Comparison of ENCODE assay signal across 7 mouse cellular contexts in genomic region chr9:57467896-57468549, GRCm38 (mm10). TPM values are rescaled to one million over a fixed set of nuclear protein-coding genes. Genes with fewer than 3 reads are reported as not detected.
DNase-seq lines count a peak whose midpoint lies in the region; ATAC-seq lines count a peak whose summit lies in the region.

Scamp5 (minus strand) TSS chr9:57468060.

- peak; percentile 89 for ATAC-seq in embryonic facial prominence, embryonic 13.5 days (ENCODE audit: insufficient number of reproducible peaks, insufficient read depth, low FRiP score, low TSS enrichment, low read depth)
- peak; percentile 87 for ATAC-seq in limb, embryonic 12.5 days (ENCODE audit: insufficient number of reproducible peaks, insufficient read depth, low FRiP score, low TSS enrichment, low read depth)
- ATAC-seq in midbrain, embryonic 14.5 days (ENCODE audit: low FRiP score, low TSS enrichment): peak; percentile 93

- H3K36me3 ChIP-seq in embryonic facial prominence, embryonic 13.5 days: no peaks in the 10 kb centered on the region
- no peaks in the 10 kb centered on the region for H3K36me3 ChIP-seq in limb, embryonic 12.5 days
- peaks cover 12% of the 10 kb centered on the region; the same call in 1 of the 2 replicates for H3K36me3 ChIP-seq in midbrain, embryonic 14.5 days (ENCODE audit: control insufficient read depth, insufficient read depth, low read length)

- WGBS in embryonic facial prominence, embryonic 13.5 days: 2% methylated on average over 48 of the region's 48 CpGs
- WGBS in limb, embryonic 12.5 days: 2% methylated on average over 48 of the region's 48 CpGs
- 1% methylated on average over 48 of the region's 48 CpGs for WGBS in midbrain, embryonic 14.5 days

- H3K4me3 ChIP-seq in embryonic facial prominence, embryonic 13.5 days: peak within 1 kb of the TSS; percentile 78
- H3K4me3 ChIP-seq in limb, embryonic 12.5 days (replicated peaks): peak within 1 kb of the TSS; percentile 63
- H3K4me3 ChIP-seq in midbrain, embryonic 14.5 days (replicated peaks; ENCODE audit: low read depth, low read length): peak within 1 kb of the TSS; percentile 82

- peak within 1 kb of the TSS; percentile 84 for H3K9ac ChIP-seq in embryonic facial prominence, embryonic 13.5 days
- peak within 1 kb of the TSS; percentile 72 for H3K9ac ChIP-seq in limb, embryonic 12.5 days (replicated peaks)
- peak within 1 kb of the TSS; percentile 93 for H3K9ac ChIP-seq in midbrain, embryonic 14.5 days (replicated peaks; ENCODE audit: low read length)

- peaks cover 11% of the 10 kb centered on the region for H3K4me1 ChIP-seq in embryonic facial prominence, embryonic 13.5 days
- H3K4me1 ChIP-seq in limb, embryonic 12.5 days (replicated peaks): peaks cover 9% of the 10 kb centered on the region
- H3K4me1 ChIP-seq in midbrain, embryonic 14.5 days (ENCODE audit: control insufficient read depth, insufficient read depth, low read length): peaks cover 18% of the 10 kb centered on the region

- 0 out of 2 replicates have a peak, but pooled peaks cover 4% of the 10 kb centered on the region for H3K27me3 ChIP-seq in embryonic facial prominence, embryonic 13.5 days
- peaks cover 17% of the 10 kb centered on the region for H3K27me3 ChIP-seq in limb, embryonic 12.5 days
- no peaks in the 10 kb centered on the region for H3K27me3 ChIP-seq in midbrain, embryonic 14.5 days (ENCODE audit: control insufficient read depth, insufficient read depth, low read length)

- no peaks in the 10 kb centered on the region for H3K9me3 ChIP-seq in embryonic facial prominence, embryonic 13.5 days
- H3K9me3 ChIP-seq in limb, embryonic 12.5 days: no peaks in the 10 kb centered on the region
- no peaks in the 10 kb centered on the region for H3K9me3 ChIP-seq in midbrain, embryonic 14.5 days (ENCODE audit: control insufficient read depth, low read length)

- DNase-seq in adrenal gland, postnatal 4 days (ENCODE audit: low spot score in 2 of 2): peak; percentile 57 to 75
- DNase-seq in heart, adult 8-10 months (ENCODE audit: low spot score): peak; percentile 76
- DNase-seq in kidney, adult 8-10 months: peak; percentile 90 to 92
- peak; percentile 97 for DNase-seq in midbrain, embryonic 14.5 days
- DNase-seq in spleen, adult 18-20 months: peak; percentile 40 to 57

- H3K27ac ChIP-seq in embryonic facial prominence, embryonic 13.5 days: no peak within 1 kb of the TSS
- H3K27ac ChIP-seq in limb, embryonic 12.5 days: no peak within 1 kb of the TSS
- peak within 1 kb of the TSS; percentile 93 for H3K27ac ChIP-seq in midbrain, embryonic 14.5 days (replicated peaks; ENCODE audit: low read depth, low read length)

- H3K4me2 ChIP-seq in embryonic facial prominence, embryonic 13.5 days: peak within 1 kb of the TSS; percentile 94
- H3K4me2 ChIP-seq in limb, embryonic 12.5 days: peak within 1 kb of the TSS; percentile 89
- peak within 1 kb of the TSS; percentile 80 for H3K4me2 ChIP-seq in midbrain, embryonic 14.5 days (ENCODE audit: low read length)

RNA-seq across cellular contexts. Expression of gene Scamp5, which starts in this region (rescaled TPM):
- total RNA-seq in adrenal gland, postnatal 4 days (2021): 10 to 100 TPM; 27.7 to 29.8 TPM
- 14.8 and 16.4 TPM in 2 replicates for polyA plus RNA-seq in embryonic facial prominence, embryonic 13.5 days (2015; fragmentation: Nextera tagmentation; extraction: Ambion mirVana)
- 1 to 10 TPM; 4.1 to 7.3 (median 6.5) TPM for total RNA-seq in heart, adult 8-10 months (2022)
- 10.6 and 10.7 TPM in 2 replicates for polyA plus RNA-seq in limb, embryonic 12.5 days (2016; fragmentation: Nextera tagmentation; extraction: Ambion mirVana)
- polyA plus RNA-seq in midbrain, embryonic 14.5 days (2014; fragmentation: Nextera tagmentation; extraction: Ambion mirVana): 98.9 and 109 TPM in 2 replicates
